Mouse (Mus musculus) layer of hippocampus, postnatal 25 days (tissue): ENCODE results near the gene Tcp11l2. TPM values are rescaled to one million over a fixed set of nuclear protein-coding genes. Genes with fewer than 3 reads are reported as not detected.

ENCODE experiments used
- DNase-seq, 2 experiments: peaks; one replicate each; pipeline ENCODE4 v3.0.0; 2022; ENCODE audit warnings: mixed read lengths in 2 of 2, low spot score in 1 of 2; ENCODE audit errors: extremely low spot score in 1 of 2
- total RNA-seq, 2 experiments: library from RNA; stranded (reverse); gene quantifications; 2 replicates each; pipeline ENCODE4 v1.2.3; 2021

Gene Tcp11l2
- total RNA-seq, 2 experiments from 2014 or later = 27.0 to 28.1 TPM

DNA sequence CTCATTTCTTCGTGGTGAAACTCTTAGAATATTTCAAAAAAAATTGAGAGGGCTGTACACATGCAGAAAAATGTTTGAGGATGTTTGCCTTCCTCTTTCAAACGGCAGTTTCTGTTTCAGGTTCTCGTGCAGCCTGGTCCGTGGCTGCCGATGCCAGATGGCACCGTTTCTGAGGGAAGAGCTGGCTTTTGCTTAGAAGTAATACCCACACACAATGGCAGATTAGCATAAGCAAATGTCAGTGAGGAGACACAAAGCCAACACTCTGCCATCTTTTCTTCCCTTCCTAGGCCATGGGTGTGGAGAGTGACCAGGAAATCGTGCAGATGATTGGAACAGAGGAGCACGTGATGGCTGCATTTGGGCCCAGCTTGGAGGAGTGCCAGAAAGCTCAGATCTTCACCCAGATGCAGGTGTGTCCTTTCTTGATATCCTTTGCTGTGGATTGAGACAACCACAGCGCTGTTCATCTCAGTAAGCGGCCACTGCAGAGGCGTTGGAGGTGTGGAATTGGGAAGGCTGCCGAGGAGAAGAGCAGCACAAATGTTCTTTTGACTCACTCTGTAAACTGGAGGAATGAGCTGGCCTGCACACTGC is 70.2 kb downstream of the Tcp11l2 start:
- peak; percentile 28 to 31 for DNase-seq

DNA sequence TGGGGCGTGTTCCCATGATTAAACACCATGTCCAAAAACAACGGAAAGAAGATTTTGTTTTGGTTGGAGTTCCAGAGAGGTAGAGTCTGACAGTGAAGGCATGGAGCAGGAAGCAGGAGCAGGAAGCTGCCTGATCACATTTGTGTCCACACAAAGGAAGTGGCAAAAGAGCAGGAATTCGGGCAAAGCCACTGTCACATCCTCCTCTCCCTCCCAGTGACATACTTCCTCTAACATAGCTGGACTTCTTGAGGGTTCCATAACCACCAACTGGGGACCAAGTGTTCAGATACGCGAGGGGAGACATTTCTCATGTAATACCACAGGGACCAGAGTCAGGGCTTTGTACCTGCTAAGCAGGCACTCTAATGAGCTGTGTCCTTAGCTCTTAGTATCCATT is 70.8 kb downstream of the Tcp11l2 start:
- DNase-seq = no peak

GRCm38 (mm10) chr10:84648911-84649310 is 72.5 kb downstream of the Tcp11l2 start:
- no peak for DNase-seq

- DNase-seq = no peak
These were observed 77.6 kb downstream of the Tcp11l2 start for GRCm38 (mm10) chr10:84654029-84654428.

- no peak for DNase-seq
These were observed 78.3 kb downstream of the Tcp11l2 start for GRCm38 (mm10) chr10:84654731-84655130.

GRCm38 (mm10) chr10:84656618-84657017 is 80.2 kb downstream of the Tcp11l2 start:
- DNase-seq = no peak

DNA sequence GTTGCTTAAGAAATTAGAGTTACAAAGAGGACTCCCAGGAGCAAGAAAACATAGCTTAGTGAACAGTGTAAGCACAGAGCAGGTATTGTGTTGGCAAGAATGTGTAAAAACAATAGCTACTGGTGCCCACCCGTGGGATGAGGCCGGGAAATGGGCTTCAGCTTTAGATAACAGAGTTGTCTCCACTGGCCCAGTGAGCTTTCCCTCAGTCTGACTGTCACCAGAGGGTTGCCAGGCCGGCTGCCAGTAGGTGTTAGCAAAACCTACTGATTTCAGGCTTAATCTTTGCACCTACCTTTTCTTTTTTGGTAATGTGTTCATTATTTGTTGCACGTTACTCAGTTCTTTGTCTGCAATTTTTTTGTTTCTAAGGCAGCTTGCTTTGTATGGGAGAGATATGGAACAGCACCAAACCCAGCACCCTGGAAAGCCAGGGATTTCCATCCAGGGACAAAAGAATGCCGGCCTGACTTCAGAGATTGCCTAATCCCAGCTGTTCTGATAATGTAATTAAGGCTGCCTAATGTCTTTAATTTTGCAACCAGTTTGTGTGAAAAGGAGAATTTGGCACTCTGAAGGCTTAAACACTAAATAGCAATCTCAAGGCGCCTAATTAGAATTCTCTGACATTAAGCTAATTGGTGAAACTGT is 81.1 kb downstream of the Tcp11l2 start:
- no peak for DNase-seq

DNA sequence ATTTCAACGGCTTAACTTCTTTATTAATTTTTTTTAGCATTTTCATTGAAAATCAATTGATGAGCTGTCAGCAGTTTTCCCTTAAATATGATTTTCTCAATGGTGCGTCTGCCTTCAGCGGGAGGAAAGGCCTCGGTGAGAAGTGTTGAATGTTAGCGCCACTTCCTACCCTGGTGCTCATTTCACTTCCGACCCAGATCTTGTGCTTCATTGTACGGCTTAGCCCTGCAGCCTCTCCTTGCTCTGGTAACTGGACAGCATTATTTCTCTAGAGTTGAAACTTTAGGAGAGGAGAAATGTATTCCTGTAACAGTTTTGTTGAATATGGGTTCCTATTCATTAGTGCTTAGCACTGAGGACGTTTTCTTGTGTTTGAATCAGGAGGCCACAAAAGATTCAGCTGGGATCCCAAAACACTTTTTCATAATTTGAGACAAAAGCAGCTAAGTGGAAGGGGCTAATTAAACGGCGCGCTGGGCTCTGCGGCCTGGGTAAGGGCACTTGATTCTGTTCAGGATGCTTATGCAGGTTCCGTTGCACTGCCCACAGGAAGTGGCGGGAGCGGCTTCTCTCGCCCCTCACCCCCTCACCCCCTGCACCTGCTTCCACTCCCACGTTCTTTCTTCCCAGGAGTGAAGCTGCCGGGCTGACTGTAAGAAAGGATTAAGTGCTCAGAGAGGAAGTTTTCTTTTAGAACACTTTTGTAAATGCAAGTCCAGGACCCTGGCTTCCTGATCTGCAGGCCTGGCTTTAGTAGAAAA is 81.8 kb downstream of the Tcp11l2 start:
- no peak for DNase-seq

DNA sequence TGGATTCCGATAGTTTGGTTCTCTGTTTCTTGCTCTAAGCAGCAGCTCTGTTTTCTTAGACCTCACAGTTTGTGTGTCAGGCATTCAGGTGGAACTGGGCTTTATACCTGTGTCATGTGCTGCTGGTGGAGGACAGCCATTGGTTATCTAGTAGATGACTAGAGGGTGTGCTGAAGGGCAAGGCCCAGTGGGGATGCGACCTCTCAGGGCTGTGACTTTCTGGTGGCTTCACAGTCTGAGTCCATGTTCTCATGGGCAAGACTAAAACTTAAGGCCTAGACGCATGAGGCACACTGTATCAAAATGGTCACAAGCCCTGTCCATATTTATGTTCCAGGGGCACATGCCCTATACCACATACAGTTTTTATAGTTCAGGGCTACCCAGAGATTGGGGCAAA is 82.9 kb downstream of the Tcp11l2 start:
- DNase-seq = no peak

DNA sequence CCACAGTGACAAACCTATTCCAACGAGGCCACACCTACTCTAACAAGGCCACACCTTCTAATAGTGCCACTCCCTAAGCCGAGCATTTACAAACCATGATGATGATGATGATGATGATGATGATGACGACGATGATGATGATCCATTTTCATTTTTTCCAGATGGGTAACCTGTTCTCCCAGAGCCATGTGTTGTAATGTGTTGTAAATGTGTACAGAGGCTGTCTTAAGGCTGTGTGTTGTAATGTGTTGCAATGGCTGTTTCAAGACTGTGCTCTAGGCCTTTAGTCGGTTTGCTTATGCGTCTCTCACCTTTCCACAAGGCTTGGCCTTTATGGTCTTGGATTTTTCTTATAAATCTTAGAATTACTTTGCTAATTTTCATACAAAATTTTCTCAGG is 85.7 kb downstream of the Tcp11l2 start:
- DNase-seq = no peak

Other genes with a start within 250 kb of the Tcp11l2 start
- gene Nuak1, start 136.0 kb upstream of the Tcp11l2 start, total RNA-seq = 10 to 100 TPM; 50.0 to 53.4 TPM
- gene Ckap4, start 42.6 kb upstream of the Tcp11l2 start, total RNA-seq = 10 to 100 TPM; 19.2 to 21.9 TPM
- 10 to 100 TPM; 15.6 to 15.7 TPM for gene Polr3b, start 45.7 kb downstream of the Tcp11l2 start, total RNA-seq
- gene Rfx4, start 179.4 kb downstream of the Tcp11l2 start, total RNA-seq = 10 to 100 TPM in 1 of 2 experiments, 1 to 10 TPM in 1; 9.3 to 12.6 TPM